25 mouse cellular contexts compared by ENCODE assay signal in the genomic region with DNA sequence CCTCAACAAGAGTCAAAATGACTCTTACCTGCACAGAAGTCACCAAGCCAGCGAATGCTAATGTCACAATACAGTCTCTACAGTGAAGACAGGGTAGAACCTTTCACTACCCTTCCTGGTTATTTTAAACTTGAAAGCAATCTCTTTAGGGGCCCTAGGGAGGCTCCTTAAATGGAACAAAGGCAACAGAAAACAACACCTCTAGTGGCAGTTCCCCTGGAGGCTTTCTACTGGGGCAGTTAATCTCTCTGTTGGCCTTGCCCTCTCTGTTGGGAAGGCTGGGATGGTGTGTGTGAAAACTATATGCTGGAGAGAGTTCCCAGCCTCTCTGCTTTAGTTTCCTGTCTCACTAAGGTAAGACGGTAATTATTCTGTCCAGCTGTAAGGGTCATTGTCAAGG.
"Had no signal": no experiment of that assay in that cellular context is flagged by ENCODE, and none has a peak within 500 bp of the region (broad histone marks: within the 10 kb centered on the region; RNA-seq: fewer than 3 reads in every experiment).

No protein-coding gene starts in this region.

- H3K36me3 ChIP-seq: heart, embryonic 15.5 days; limb, embryonic 12.5 days; liver, embryonic 13.5 days; liver, embryonic 15.5 days had no signal

- H3K9me3 ChIP-seq: heart, embryonic 10.5 days; heart, embryonic 15.5 days; limb, embryonic 10.5 days; liver, embryonic 13.5 days; liver, embryonic 15.5 days had no signal

- H3K9ac ChIP-seq: heart, embryonic 13.5 days; heart, embryonic 15.5 days; hindbrain, embryonic 13.5 days; hindbrain, embryonic 15.5 days; kidney, embryonic 15.5 days; limb, embryonic 12.5 days; liver, embryonic 13.5 days; liver, embryonic 15.5 days had no signal

- DNase-seq: gastrocnemius, postnatal 10 days; gastrocnemius, postnatal 25 days; heart, adult 18-20 months; heart, postnatal 14 days; heart, postnatal 36 days; kidney, adult 11 months; kidney, adult 2 months; kidney, adult 9 months; kidney, postnatal 14 days; kidney, postnatal 36 days; liver; liver, embryonic 13.5 days had no signal

- H3K27me3 ChIP-seq: heart, embryonic 13.5 days; heart, embryonic 15.5 days; hindbrain, embryonic 13.5 days; hindbrain, embryonic 15.5 days; kidney, embryonic 15.5 days; limb, embryonic 12.5 days; liver, embryonic 13.5 days; liver, embryonic 15.5 days had no signal

- H3K27ac ChIP-seq: heart, embryonic 10.5 days; heart, embryonic 13.5 days; heart, embryonic 15.5 days; hindbrain, embryonic 13.5 days; hindbrain, embryonic 15.5 days; hindbrain, postnatal 0 days; kidney, embryonic 15.5 days; kidney, postnatal 0 days; layer of hippocampus, adult 2 months; left cerebral cortex, adult 2 months; limb, embryonic 10.5 days; limb, embryonic 12.5 days; liver, embryonic 13.5 days; liver, embryonic 15.5 days had no signal

- H3K4me3 ChIP-seq: heart, embryonic 10.5 days; heart, embryonic 13.5 days; heart, embryonic 15.5 days; hindbrain, embryonic 13.5 days; hindbrain, embryonic 15.5 days; kidney, embryonic 15.5 days; layer of hippocampus, adult 2 months; left cerebral cortex, adult 2 months; limb, embryonic 10.5 days; limb, embryonic 12.5 days; liver, embryonic 13.5 days; liver, embryonic 15.5 days had no signal
